Mouse (Mus musculus) CD4-positive, CD25-positive, alpha-beta regulatory T cell (primary cell): Measurements from ENCODE around the gene Gm10490. TPM values are rescaled to one million over a fixed set of nuclear protein-coding genes. Genes with fewer than 3 reads are reported as not detected.

Experiments used
- polyA plus RNA-seq: library from polyadenylated mRNA; unstranded; fragments of 100-300 nt; shearing (Covaris generic); gene quantifications from one replicate; pipeline ENCODE4 v1.2.1, GENCODE M21; 2017

Gene Gm10490
- polyA plus RNA-seq, result not detected

DNA sequence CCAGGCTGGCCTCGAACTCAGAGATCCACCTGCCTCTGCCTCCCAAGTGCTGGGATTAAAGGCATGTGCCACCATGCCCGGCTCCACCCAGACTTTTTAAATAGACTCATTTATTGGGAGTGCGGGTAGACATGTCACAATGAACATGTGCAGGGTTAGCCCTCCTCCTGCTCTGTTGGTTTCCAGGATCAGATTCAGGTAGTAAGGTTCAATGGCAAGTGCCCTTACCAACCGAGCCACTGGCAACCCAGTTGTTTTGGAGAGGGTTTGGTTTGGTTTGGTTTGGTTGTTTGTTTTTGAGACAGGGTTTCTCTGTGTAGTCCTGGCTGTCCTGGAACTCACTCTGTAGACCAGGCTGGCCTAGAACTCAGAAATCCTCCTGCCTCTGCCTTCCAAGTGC, at the start of gene Gm10490:
Gene Gm10490 (plus strand): TSS at position 301 of the 400 bp plus-strand sequence.

GRCm38 (mm10) chrX:7878007-7878419, 31.3 kb upstream of the Gm10490 start, which contains the start of gene Pim2:
TSS of gene Pim2 (plus strand) at chrX:7878262.

DNA sequence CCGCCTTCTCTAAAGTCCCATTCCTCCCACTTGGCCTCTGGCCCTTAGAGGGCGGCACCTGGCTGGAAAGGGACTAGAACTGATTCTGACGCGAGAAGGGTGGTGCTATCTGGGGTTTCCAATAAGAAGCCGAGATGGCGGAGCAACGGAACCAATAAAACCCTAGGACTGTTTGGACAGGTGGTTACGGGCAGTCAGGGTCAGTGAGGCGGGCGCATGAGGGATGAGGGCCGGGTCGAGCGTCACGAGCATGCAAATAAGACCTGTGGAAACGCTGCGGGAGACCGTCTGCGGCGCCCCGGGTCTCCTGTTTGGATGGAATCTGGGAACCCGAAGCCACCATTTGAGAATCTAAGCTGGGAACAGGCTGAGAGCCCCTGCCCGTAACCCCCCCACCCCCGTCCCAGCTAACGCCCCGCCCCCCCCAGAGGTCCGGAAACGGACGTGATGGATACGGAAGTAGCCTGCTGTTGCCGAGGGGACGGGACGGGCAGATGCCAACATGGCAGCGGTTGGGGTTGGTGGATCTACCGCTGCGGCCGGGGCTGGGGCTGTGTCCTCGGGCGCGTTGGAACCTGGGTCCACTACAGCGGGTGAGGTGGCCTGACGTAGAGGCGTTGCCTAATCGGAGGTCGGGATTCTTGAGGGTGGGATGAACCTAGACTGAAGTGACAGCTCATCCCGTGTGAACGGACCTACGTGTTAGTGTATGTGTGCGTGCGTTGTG, 25.3 kb upstream of the Gm10490 start, which contains the start of gene Slc35a2:
Gene Slc35a2 (plus strand): TSS at position 188 of the 727 bp plus-strand sequence.

GRCm38 (mm10) chrX:7898880-7899874, 10.2 kb upstream of the Gm10490 start, which contains the start of the genes Pqbp1 and Timm17b:
TSS of gene Pqbp1 (minus strand) at chrX:7899269.
TSS of gene Timm17b (plus strand) at chrX:7899357.

GRCm38 (mm10) chrX:7907735-7908134, 1.6 kb upstream of the Gm10490 start, which contains the start of gene Gm10491:
TSS of gene Gm10491 (minus strand) at chrX:7907835.

GRCm38 (mm10) chrX:7919601-7920383, 10.4 kb downstream of the Gm10490 start, which contains the start of gene Pcsk1n:
TSS of gene Pcsk1n (plus strand) at chrX:7919822.

DNA sequence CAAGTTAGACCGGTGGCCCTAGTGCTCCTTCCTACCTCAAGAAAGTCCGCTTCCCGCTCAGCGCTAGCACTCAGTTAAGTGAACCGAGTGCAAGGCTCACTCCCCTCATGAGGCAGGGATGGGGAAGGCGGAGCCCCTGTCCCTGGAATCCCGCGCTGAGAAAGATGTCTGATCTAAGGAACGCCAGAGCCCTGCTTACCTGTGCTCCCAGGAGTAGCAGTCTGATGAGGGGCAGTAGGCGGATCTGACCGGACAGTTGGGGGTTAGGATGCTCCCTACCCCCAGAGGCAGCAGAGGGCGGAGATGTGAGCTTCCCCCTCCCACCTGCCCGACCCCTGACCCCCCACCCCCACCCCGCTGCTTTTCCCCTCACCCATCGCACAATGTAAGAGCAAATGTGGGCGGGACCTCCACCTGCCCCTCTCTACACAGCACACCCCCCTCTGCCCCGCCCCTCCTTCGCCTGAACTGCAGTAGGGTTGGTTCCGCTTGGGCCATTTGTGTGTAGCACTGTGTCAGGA, 19.0 kb downstream of the Gm10490 start, which contains the start of gene Eras:
Gene Eras (minus strand): TSS at position 338 of the 521 bp plus-strand sequence.

GRCm38 (mm10) chrX:7947108-7947899, 38.0 kb downstream of the Gm10490 start, which contains the start of gene Hdac6:
TSS of gene Hdac6 (minus strand) at chrX:7947889.

Other genes starting within 250 kb of the Gm10490 start
- gene Plp2, start 238.2 kb upstream of the Gm10490 start, polyA plus RNA-seq, result 109 TPM
- not detected for gene Magix, start 228.3 kb upstream of the Gm10490 start, polyA plus RNA-seq
- gene Gpkow, start 212.4 kb upstream of the Gm10490 start, polyA plus RNA-seq, result 65.3 TPM
- 77.9 TPM for gene Wdr45, start 195.2 kb upstream of the Gm10490 start, polyA plus RNA-seq
- 0.45 TPM for gene Gm45208, start 187.3 kb upstream of the Gm10490 start, polyA plus RNA-seq
- 26.2 TPM for gene Praf2, start 181.1 kb upstream of the Gm10490 start, polyA plus RNA-seq
- gene Ccdc120, start 158.6 kb upstream of the Gm10490 start, polyA plus RNA-seq, result not detected
- gene Tfe3, start 147.0 kb upstream of the Gm10490 start, polyA plus RNA-seq, result 31.1 TPM
- gene Gripap1, start 119.8 kb upstream of the Gm10490 start, polyA plus RNA-seq, result 117 TPM
- 0.73 TPM for gene Kcnd1, start 87.3 kb upstream of the Gm10490 start, polyA plus RNA-seq
- gene Otud5, start 68.2 kb upstream of the Gm10490 start, polyA plus RNA-seq, result 221 TPM
- 50.5 TPM for gene Pim2, start 31.3 kb upstream of the Gm10490 start, polyA plus RNA-seq
- 35.8 TPM for gene Slc35a2, start 25.5 kb upstream of the Gm10490 start, polyA plus RNA-seq
- 136 TPM for gene Pqbp1, start 10.3 kb upstream of the Gm10490 start, polyA plus RNA-seq
- gene Timm17b, start 10.2 kb upstream of the Gm10490 start, polyA plus RNA-seq, result 122 TPM
- gene Gm10491, start 1.7 kb upstream of the Gm10490 start, polyA plus RNA-seq, result not detected
- gene Pcsk1n, start 10.3 kb downstream of the Gm10490 start, polyA plus RNA-seq, result not detected
- not detected for gene Eras, start 19.1 kb downstream of the Gm10490 start, polyA plus RNA-seq
- 15.6 TPM for gene Hdac6, start 38.3 kb downstream of the Gm10490 start, polyA plus RNA-seq
- gene Gata1, start 68.5 kb downstream of the Gm10490 start, polyA plus RNA-seq, result 58.7 TPM
- not detected for gene Glod5, start 109.0 kb downstream of the Gm10490 start, polyA plus RNA-seq
- gene Suv39h1, start 165.2 kb downstream of the Gm10490 start, polyA plus RNA-seq, result 28.1 TPM
- gene Was, start 181.0 kb downstream of the Gm10490 start, polyA plus RNA-seq, result 97.9 TPM
- 21.2 TPM for gene Wdr13, start 223.3 kb downstream of the Gm10490 start, polyA plus RNA-seq
- 638 TPM for gene Rbm3, start 236.3 kb downstream of the Gm10490 start, polyA plus RNA-seq